Mouse (Mus musculus) embryonic facial prominence, embryonic 11.5 days (tissue): ENCODE measurements around the gene Slfn9. TPM values are rescaled to one million over a fixed set of nuclear protein-coding genes. Genes with fewer than 3 reads are reported as not detected.
A peak's percentile ranks its signal among the peaks of the same experiment; 100 is the strongest.

Source experiments
- ATAC-seq: fragments of 200-750 bp; cut with Nextera tagmentation; replicated peaks from 2 replicates; pipeline ENCODE4 v1.8.0; 2017; ENCODE audit warnings: low read depth; ENCODE audit not compliant: insufficient number of reproducible peaks, low FRiP score, low TSS enrichment
- DNase-seq: peaks from one replicate; pipeline ENCODE4 v3.0.0-alpha.2; 2015; ENCODE audit warnings: low spot score
- H3K27ac ChIP-seq: fragments of 300-500 bp; sonication (generic); replicated peaks from 2 replicates; pipeline ENCODE4 v1.5.1; 2014; ENCODE audit warnings: mild to moderate bottlenecking, low read depth, low read length, control low read depth
- H3K27me3 ChIP-seq: fragments of 300-500 bp; sonication (generic); 2 replicates; pipeline ENCODE4 v1.6.1; 2014; ENCODE audit warnings: mild to moderate bottlenecking, low read length, moderate library complexity, mixed read lengths; ENCODE audit not compliant: control insufficient read depth, insufficient read depth
- H3K36me3 ChIP-seq: fragments of 300-500 bp; sonication (generic); replicated peaks from 2 replicates; pipeline ENCODE4 v1.6.1; 2014; ENCODE audit warnings: low read depth, mild to moderate bottlenecking, low read length, moderate library complexity, mixed read lengths; ENCODE audit not compliant: control insufficient read depth, insufficient read depth
- H3K4me1 ChIP-seq: fragments of 300-500 bp; sonication (generic); 2 replicates; pipeline ENCODE4 v1.6.1; 2014; ENCODE audit warnings: low read length, mixed read lengths; ENCODE audit not compliant: control insufficient read depth, insufficient read depth
- H3K4me2 ChIP-seq: fragments of 300-500 bp; sonication (generic); 2 replicates; pipeline ENCODE4 v1.6.1; 2014; ENCODE audit warnings: low read depth, mild to moderate bottlenecking, control low read depth, low read length, moderate library complexity
- H3K4me3 ChIP-seq: fragments of 300-500 bp; sonication (generic); 2 replicates; pipeline ENCODE4 v1.5.1; 2014; ENCODE audit warnings: low read depth, low read length, control low read depth
- H3K9ac ChIP-seq: fragments of 300-500 bp; sonication (generic); replicated peaks from 2 replicates; pipeline ENCODE4 v1.6.1; 2014; ENCODE audit warnings: mild to moderate bottlenecking, control low read depth, low read length
- H3K9me3 ChIP-seq: fragments of 300-500 bp; sonication (generic); replicated peaks from 2 replicates; pipeline ENCODE4 v1.6.1; 2016; ENCODE audit warnings: mild to moderate bottlenecking, low read length, inconsistent platforms, mixed read lengths; ENCODE audit not compliant: control insufficient read depth
- WGBS: fragments of 180-500 bp; shearing (Covaris S2); extraction: QIAGEN DNeasy Blood & Tissue Kit; methylation state at CpG from one replicate; pipeline ENCODE4 v1.1.7; 2014; 5-methylcytosine and 5-hydroxymethylcytosine counted together
- polyA plus RNA-seq: library from polyadenylated mRNA; unstranded; fragments of >200 nt; fragmentation: Nextera tagmentation; extraction: Ambion mirVana; gene quantifications from 2 replicates; pipeline ENCODE4 v1.2.1, GENCODE M21; 2014

Slfn9 gene
- polyA plus RNA-seq, 1 experiment from 2014 or later = 15.3 TPM

DNA sequence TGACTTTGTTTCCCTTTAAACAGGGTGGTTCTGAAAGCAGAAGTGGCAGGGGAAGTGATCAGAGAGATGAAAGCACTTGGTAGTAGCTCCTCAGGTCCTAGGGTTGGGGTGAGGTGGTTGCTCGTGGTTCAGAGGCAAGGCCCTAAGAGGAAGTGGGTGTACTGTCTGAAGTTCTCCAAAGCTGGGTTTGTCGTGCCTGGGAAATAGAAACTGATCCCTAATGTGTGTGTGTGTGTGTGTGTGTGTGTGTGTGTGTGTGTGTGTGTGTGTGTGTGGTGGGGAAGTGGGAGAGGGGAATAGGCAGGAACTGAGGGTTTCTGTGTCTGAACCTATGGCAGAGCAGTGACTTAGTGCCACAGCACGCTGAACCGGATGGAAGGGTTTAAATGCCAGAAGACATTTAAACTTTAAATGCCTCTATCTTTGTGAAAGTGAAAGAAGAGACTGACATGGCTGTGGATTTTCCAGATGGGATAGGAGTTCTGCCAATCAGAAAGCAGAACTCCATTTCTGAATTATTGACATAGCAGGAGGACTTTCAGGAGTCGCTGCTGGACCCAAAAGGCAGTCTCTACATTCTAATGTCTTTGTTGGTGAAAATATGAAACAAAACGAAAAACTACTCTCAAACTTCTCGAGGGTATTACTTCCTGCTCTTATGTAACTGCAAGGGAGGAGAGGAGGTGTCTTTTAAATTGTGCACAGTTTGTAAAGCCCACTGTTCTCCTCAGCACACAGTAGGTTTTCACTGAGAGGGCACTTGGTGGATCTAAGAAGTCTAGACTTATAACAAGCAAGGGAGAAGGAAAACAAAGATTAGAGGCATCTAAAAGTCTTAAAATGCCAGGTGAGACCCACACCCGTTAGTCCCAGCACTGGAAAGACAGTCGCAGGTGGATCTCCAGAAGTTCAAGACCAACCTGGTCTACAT is 38.8 kb downstream of the Slfn9 start:
- Histone ChIP-seq H3K9me3 (no peaks in the 10 kb centered on the region), H3K36me3 (no peaks in the 10 kb centered on the region), H3K4me2 (no peak overlapping the region), H3K9ac (no peak overlapping the region), H3K4me3 (no peak overlapping the region), H3K4me1 (0 out of 2 replicates have a peak, but pooled peaks cover 2% of the 10 kb centered on the region), H3K27ac (no peak overlapping the region), H3K27me3 (peaks cover 28% of the 10 kb centered on the region)
- ATAC-seq (no peak), DNase-seq (no peak)
- 69% methylated on average over 9 of the region's 9 CpGs for WGBS

- H3K4me3 ChIP-seq = no peak overlapping the region
- 11% methylated on average over 28 of the region's 28 CpGs for WGBS
- H3K4me1 ChIP-seq = 0 out of 2 replicates have a peak, but pooled peaks cover 2% of the 10 kb centered on the region
- H3K27me3 ChIP-seq = peaks cover 28% of the 10 kb centered on the region
- H3K9me3 ChIP-seq = no peaks in the 10 kb centered on the region
- 0 out of 2 replicates have a peak overlapping the region, but pooled peaks have one; percentile 7 for H3K4me2 ChIP-seq
- no peaks in the 10 kb centered on the region for H3K36me3 ChIP-seq
- H3K9ac ChIP-seq = no peak overlapping the region
- H3K27ac ChIP-seq = no peak overlapping the region
- no peak for ATAC-seq
- DNase-seq = no peak
Observed at GRCm38 (mm10) chr11:82951865-82952611, 39.6 kb downstream of the Slfn9 start.

DNA sequence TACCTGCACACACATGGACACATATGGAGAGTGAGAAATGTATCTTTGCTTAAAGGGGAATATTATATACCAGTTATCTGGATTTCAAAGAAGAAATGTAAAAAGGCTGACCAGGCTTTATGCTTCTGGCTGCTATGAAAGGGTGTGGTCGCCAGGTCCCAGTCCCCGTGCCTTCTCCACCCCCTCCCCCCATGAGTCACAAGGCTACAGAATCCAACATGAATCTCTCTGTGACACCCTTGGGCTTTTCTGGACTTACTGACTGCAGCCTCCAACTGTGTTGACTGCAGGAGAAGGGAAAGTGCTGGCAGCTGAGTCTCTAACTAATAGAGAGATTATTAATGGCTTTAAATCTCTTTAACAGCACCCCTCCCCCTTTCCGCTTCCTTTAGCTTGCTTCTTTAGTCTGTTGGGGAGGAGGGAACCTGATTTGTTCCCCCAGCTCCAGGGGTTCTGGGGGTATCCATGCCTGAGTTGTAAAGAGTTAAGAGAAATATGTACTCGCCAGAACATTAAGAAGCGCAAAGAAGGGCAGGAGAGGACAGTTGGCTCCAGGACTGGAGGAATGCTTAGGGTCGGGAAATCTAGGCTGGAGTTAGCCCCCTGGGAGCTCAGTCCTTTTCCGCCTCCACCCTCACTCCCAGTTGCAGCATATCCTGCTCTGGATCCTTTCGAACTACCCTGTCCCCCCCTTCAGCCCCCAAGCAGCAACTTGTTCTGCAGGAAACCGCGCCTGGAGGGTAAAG is 40.7 kb downstream of the Slfn9 start, which contains the start of gene Slfn5:
Gene Slfn5, plus strand, starts transcription at position 614 of the 746 bp plus-strand sequence.
- H3K4me1 ChIP-seq = 0 out of 2 replicates have a peak, but pooled peaks cover 2% of the 10 kb centered on the region
- no peak for DNase-seq
- no peaks in the 10 kb centered on the region for H3K9me3 ChIP-seq
- 0 out of 2 replicates have a peak within 1 kb of the TSS, but pooled peaks have one; percentile 7 for H3K4me2 ChIP-seq
- ATAC-seq = no peak
- peaks cover 28% of the 10 kb centered on the region for H3K27me3 ChIP-seq
- WGBS = 11% methylated on average over 10 of the region's 10 CpGs
- H3K4me3 ChIP-seq = no peak within 1 kb of the TSS
- no peaks in the 10 kb centered on the region for H3K36me3 ChIP-seq
- H3K9ac ChIP-seq = no peak within 1 kb of the TSS
- no peak within 1 kb of the TSS for H3K27ac ChIP-seq

GRCm38 (mm10) chr11:82949036-82949435 is 42.6 kb downstream of the Slfn9 start:
- H3K9me3 ChIP-seq = no peaks in the 10 kb centered on the region
- peaks cover 28% of the 10 kb centered on the region for H3K27me3 ChIP-seq
- 0 out of 2 replicates have a peak, but pooled peaks cover 2% of the 10 kb centered on the region for H3K4me1 ChIP-seq
- H3K27ac ChIP-seq = no peak overlapping the region
- H3K9ac ChIP-seq = no peak overlapping the region
- DNase-seq (no peak), ATAC-seq (no peak)
- no peaks in the 10 kb centered on the region for H3K36me3 ChIP-seq
- 86% methylated on average over 9 of the region's 9 CpGs for WGBS
- no peak overlapping the region for H3K4me2 ChIP-seq
- H3K4me3 ChIP-seq = no peak overlapping the region

DNA sequence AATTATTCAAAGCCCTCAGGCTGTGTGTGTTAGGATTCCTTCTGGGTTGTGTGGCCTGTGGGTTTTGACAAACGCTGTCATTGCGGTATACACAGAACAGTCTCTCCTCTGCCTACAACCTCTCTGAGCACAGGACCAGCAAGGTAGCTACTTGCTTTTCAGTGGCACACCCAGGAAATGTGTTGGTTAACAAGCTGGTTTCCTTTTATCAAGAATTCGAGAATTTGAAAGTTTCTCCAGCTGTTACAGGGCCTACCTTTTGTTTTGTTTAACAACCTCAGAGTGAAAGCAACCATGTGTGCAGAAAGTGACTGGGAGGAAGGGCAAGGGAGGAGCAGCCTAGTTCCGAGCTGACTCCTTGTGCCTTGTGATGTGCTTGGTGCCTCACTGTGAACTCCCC is 44.2 kb downstream of the Slfn9 start:
- Histone ChIP-seq H3K27me3 (peaks cover 20% of the 10 kb centered on the region), H3K4me2 (no peak overlapping the region), H3K9me3 (no peaks in the 10 kb centered on the region), H3K27ac (no peak overlapping the region), H3K36me3 (no peaks in the 10 kb centered on the region), H3K4me1 (0 out of 2 replicates have a peak, but pooled peaks cover 2% of the 10 kb centered on the region), H3K9ac (no peak overlapping the region), H3K4me3 (no peak overlapping the region)
- WGBS = 48% methylated on average over 4 of the region's 4 CpGs
- no peak for ATAC-seq
- no peak for DNase-seq

- Histone ChIP-seq H3K4me1 (no peaks in the 10 kb centered on the region), H3K36me3 (no peaks in the 10 kb centered on the region), H3K9me3 (no peaks in the 10 kb centered on the region), H3K9ac (no peak overlapping the region), H3K4me2 (no peak overlapping the region), H3K4me3 (no peak overlapping the region), H3K27ac (no peak overlapping the region), H3K27me3 (peaks cover 3% of the 10 kb centered on the region)
- DNase-seq (no peak), ATAC-seq (no peak)
- 71% methylated on average over 2 of the region's 2 CpGs for WGBS
Observed at GRCm38 (mm10) chr11:82945636-82946035, 46.0 kb downstream of the Slfn9 start.

DNA sequence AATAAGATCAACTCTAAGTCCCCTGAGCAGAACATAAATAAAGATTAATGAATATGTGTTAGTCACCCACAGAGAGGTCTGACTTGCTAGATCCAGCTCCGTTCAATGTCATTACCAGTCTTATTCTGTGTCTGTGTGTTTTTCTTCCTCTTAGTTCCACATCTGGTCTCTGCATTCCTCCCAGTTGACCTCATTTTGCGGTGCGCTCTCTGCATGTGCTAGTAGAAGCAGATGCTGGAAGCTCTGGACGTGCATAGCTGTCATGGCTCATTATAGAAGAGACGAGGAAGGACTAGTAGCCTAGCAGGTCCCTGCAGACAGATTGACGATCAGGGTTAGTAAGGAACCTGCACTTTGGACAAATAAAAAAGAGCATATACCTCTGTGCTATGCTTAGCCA is 48.3 kb downstream of the Slfn9 start:
- H3K4me3 ChIP-seq = no peak overlapping the region
- no peak overlapping the region for H3K4me2 ChIP-seq
- DNase-seq (peak; percentile 36), ATAC-seq (no peak)
- H3K27me3 ChIP-seq = no peaks in the 10 kb centered on the region
- no peaks in the 10 kb centered on the region for H3K4me1 ChIP-seq
- no peak overlapping the region for H3K9ac ChIP-seq
- H3K36me3 ChIP-seq = no peaks in the 10 kb centered on the region
- WGBS = 37% methylated on average over 6 of the region's 6 CpGs
- H3K27ac ChIP-seq = no peak overlapping the region
- H3K9me3 ChIP-seq = no peaks in the 10 kb centered on the region
